13 mouse cellular contexts compared by ENCODE assay signal in the genomic region with DNA sequence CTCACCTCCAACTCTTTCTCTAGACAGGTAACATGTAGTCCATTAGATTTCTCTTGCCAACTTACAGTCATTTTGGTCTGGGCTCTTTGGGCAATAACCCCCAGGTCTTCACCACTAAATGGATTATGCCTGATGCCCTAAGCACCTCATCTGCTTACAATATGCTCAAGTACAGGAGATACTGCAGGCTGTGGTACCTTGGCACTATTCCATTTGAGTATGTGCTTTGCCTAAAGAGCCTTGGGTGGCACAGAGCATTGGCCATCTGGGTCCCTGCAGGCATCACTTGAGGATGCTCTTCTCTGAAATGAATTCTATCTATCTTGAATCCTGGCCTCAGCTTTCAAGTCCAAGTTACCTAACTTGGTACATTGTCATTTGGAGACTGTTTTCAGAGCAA.
A peak's percentile ranks its signal among the peaks of the same experiment; 100 is the strongest.
DNase-seq lines count a peak whose midpoint lies in the region.
"Had no signal": no experiment of that assay in that cellular context is flagged by ENCODE, and none has a peak within 500 bp of the region (broad histone marks: within the 10 kb centered on the region; RNA-seq: fewer than 3 reads in every experiment).

No protein-coding gene starts in this region.

- peak; percentile 24 for DNase-seq in cerebellum, adult 11 months
- DNase-seq in cerebellum, adult 18-20 months, result peak; percentile 35 to 53
- peak; percentile 73 for DNase-seq in cerebellum, adult 9-11 months
- DNase-seq in cerebellum, postnatal 36 days, result peak; percentile 32 to 48
- DNase-seq in B cell, adult 2 months, result no peak
- no peak for DNase-seq in Muller cell, postnatal 12 days (ENCODE audit: inconsistent ontology term)
- DNase-seq in heart, adult 8-10 months (ENCODE audit: low spot score), result no peak
- DNase-seq: adrenal gland, adult 8-10 months; adrenal gland, postnatal 36 days; gastrocnemius, postnatal 10 days; heart, adult 18-20 months; heart, postnatal 14 days; kidney, adult 11 months had no signal

Comparison
In these comparisons a context has a peak if more than half of its experiments do, and no peak if none do; other contexts are left out.
1. DNase-seq: peak in cerebellum, adult 11 months (single experiment), cerebellum, adult 18-20 months (2 of 2), cerebellum, adult 9-11 months (single experiment) and cerebellum, postnatal 36 days (2 of 2); none in B cell, adult 2 months (0 of 2), Muller cell, postnatal 12 days (single experiment) and heart, adult 8-10 months (single experiment).